Mouse (Mus musculus) MEL-GATA-1-ER (cell line): ENCODE data around the gene Spic.

Experiments
- DNase-seq: peaks from one replicate; pipeline ENCODE4 v3.0.0-alpha.2; 2012; ENCODE audit warnings: low read depth; ENCODE audit errors: extremely low read depth

The Spic gene

DNA sequence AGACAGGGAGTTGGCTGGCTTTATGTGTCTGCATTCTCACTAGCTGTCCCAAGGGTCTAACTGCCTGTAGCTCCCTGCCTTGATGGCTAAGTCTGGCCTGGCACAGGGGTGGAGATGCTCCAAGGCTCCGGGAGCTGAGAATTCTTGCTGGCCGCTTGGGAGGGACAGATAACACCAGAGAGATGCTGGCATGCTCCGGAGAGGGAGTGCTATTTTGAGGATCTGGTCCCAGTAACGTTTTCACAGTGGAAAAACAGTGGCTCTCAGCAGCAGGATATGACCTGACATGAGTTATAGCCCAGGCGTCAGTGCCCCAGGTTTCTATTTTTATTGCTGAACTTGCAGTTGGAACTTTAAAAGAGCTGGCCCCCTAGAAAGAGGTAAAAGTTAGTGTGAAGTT lies 39.4 kb downstream of the Spic start:
- no peak for DNase-seq

DNA sequence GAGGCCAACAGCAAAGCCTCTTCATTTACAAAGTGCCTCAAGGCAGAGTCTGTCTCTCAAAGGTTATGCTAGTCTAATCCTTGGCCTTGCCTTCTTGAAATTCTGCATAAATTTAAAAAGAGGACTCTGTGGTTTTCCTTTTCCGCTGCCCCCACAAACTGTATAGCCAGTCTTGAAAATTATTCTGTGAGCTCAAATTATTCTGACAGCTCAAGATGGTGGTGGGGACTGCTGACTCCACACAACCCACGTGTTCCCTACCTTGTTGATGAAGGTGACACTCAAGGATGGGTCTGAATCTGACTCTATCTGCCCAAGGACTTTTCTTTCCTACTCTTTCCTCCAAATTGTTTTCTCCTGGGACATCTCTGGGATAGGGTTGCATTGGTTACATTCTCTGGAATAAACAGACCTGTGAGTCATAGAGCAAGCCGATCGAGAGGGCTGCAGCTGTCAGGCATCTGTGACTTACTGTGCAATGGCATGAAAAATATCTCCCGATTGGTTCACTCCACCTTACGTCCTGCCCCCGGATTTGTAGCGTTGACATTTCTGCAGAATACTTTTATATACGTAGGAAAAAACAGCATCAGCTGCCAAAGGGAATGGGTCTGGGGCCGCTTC lies 53.4 kb downstream of the Spic start:
- no peak for DNase-seq

DNA sequence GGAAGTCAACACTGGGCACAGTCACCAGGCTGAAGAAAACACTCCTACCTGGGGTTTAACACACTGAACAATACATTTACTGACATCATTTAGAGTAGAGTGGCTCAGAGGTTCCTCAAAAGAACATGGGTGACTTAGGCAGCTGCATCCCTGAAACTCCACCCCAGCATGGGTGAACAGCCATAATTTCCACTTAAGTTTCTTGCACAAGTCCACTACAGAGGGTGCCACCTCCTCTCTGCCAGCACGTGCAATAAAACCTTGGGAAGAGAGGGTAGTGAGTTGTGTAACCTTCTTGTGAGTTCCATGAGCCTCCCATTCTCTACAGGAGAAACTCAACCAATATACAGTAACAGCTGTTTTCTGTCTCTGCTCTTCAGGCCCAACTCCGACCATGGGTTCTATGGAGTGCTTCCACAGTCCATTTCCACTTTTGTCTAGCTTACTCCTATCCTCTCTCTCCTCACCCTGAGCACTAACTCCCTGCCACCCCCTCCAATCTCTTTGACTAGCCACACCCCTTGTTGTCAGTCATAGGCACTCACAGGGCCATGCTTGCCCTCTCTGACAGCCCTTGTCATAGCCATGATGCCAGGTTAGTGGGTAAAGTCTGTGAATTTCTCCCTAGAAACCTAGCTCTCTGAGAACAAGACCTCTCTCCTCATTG lies 54.0 kb downstream of the Spic start:
- no peak for DNase-seq

- DNase-seq, result no peak
Measured at GRCm38 (mm10) chr10:88627052-88627451, 57.8 kb downstream of the Spic start.

DNA sequence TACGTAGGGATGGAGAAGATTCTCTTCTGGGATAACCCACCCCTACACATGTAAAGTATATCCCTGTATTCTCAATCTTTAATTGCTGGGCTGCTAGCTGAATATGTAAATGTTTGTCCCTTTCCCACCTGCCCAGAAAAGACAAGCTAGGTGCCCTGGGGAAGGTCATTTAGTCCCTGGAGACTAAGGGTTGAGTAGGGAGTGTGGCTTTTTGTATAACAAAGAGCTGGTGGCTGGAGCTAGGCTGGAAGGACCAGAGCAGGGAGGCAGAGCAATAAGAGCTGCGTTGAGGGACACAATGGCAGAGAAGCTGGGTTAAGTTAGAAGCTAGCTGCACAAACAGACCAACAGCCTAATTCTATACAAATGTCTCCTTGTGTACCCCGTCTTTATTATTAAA lies 58.6 kb downstream of the Spic start:
- no peak for DNase-seq
